Mouse (Mus musculus): ENCODE results near the gene Cdk5. TPM values are rescaled to one million over a fixed set of nuclear protein-coding genes. Genes with fewer than 3 reads are reported as not detected.
A peak's percentile ranks its signal among the peaks of the same experiment; 100 is the strongest.

Gene Cdk5
- polyA plus RNA-seq, 1 experiment from 2014 or later, result 43.4 TPM

GRCm38 (mm10) chr5:24447624-24448298 is 24.4 kb upstream of the Cdk5 start, which contains the start of gene Tmub1:
Gene Tmub1 (minus strand): TSS chr5:24447854.
- Histone ChIP-seq H3K9me3 (no peaks in the 10 kb centered on the region), H3K4me1 (peaks cover 40% of the 10 kb centered on the region), H3K27ac (no peak within 1 kb of the TSS), H3K36me3 (peaks cover 7% of the 10 kb centered on the region; the same call in 1 of the 2 replicates), H3K27me3 (no peaks in the 10 kb centered on the region), H3K4me3 (peak within 1 kb of the TSS; percentile 54), H3K4me2 (peak within 1 kb of the TSS; percentile 81), H3K9ac (peak within 1 kb of the TSS; percentile 56)
- ATAC-seq (ENCODE audit: borderline replicate concordance, extremely low read depth, low FRiP score, low TSS enrichment), result peak; percentile 17
- 2% methylated on average over 34 of the region's 34 CpGs for WGBS

- H3K9me3 ChIP-seq, result no peaks in the 10 kb centered on the region
- WGBS, result 86% methylated on average over 7 of the region's 7 CpGs
- ATAC-seq (ENCODE audit: borderline replicate concordance, extremely low read depth, low FRiP score, low TSS enrichment), result no peak
- H3K9ac ChIP-seq, result no peak overlapping the region
- peaks cover 40% of the 10 kb centered on the region for H3K4me1 ChIP-seq
- H3K36me3 ChIP-seq, result peaks cover 15% of the 10 kb centered on the region; the same call in 1 of the 2 replicates
- 0 out of 2 replicates have a peak overlapping the region, but pooled peaks have one; percentile 54 for H3K4me3 ChIP-seq
- no peaks in the 10 kb centered on the region for H3K27me3 ChIP-seq
- H3K4me2 ChIP-seq, result 0 out of 2 replicates have a peak overlapping the region, but pooled peaks have one; percentile 81
- H3K27ac ChIP-seq, result no peak overlapping the region
These were observed 23.3 kb upstream of the Cdk5 start for GRCm38 (mm10) chr5:24446630-24447029.

- H3K36me3 ChIP-seq, result peaks cover 26% of the 10 kb centered on the region
- 47% methylated on average over 20 of the region's 20 CpGs for WGBS
- no peaks in the 10 kb centered on the region for H3K9me3 ChIP-seq
- 0 out of 2 replicates have a peak, but pooled peaks have one; percentile 3 for ATAC-seq (ENCODE audit: borderline replicate concordance, extremely low read depth, low FRiP score, low TSS enrichment)
- peak overlapping the region; percentile 95 for H3K9ac ChIP-seq
- no peaks in the 10 kb centered on the region for H3K27me3 ChIP-seq
- peak overlapping the region; percentile 88 for H3K27ac ChIP-seq
- H3K4me3 ChIP-seq, result peak overlapping the region; percentile 94
- peak overlapping the region; percentile 83 for H3K4me2 ChIP-seq
- peaks cover 33% of the 10 kb centered on the region for H3K4me1 ChIP-seq
These were observed 22.2 kb upstream of the Cdk5 start for GRCm38 (mm10) chr5:24445428-24446080.

- Histone ChIP-seq H3K27me3 (no peaks in the 10 kb centered on the region), H3K36me3 (peaks cover 32% of the 10 kb centered on the region), H3K4me3 (peak within 1 kb of the TSS; percentile 94), H3K9ac (peak within 1 kb of the TSS; percentile 95), H3K27ac (peak within 1 kb of the TSS; percentile 88), H3K4me1 (peaks cover 33% of the 10 kb centered on the region), H3K4me2 (peak within 1 kb of the TSS; percentile 83), H3K9me3 (no peaks in the 10 kb centered on the region)
- WGBS, result under 1% methylated on average over 60 of the region's 60 CpGs
- ATAC-seq (ENCODE audit: borderline replicate concordance, extremely low read depth, low FRiP score, low TSS enrichment), result peak; percentile 85
These were observed 21.6 kb upstream of the Cdk5 start, which contains the start of gene Fastk for GRCm38 (mm10) chr5:24444746-24445427. Gene Fastk (minus strand): TSS chr5:24445287.

GRCm38 (mm10) chr5:24443927-24444326 is 20.6 kb upstream of the Cdk5 start:
- peaks cover 42% of the 10 kb centered on the region for H3K36me3 ChIP-seq
- WGBS, result 80% methylated on average over 12 of the region's 12 CpGs
- H3K27ac ChIP-seq, result no peak overlapping the region

GRCm38 (mm10) chr5:24443204-24443603 is 19.9 kb upstream of the Cdk5 start:
- ATAC-seq (ENCODE audit: borderline replicate concordance, extremely low read depth, low FRiP score, low TSS enrichment), result no peak
- no peak overlapping the region for H3K9ac ChIP-seq
- H3K36me3 ChIP-seq, result peaks cover 48% of the 10 kb centered on the region
- no peaks in the 10 kb centered on the region for H3K27me3 ChIP-seq
- 86% methylated on average over 7 of the region's 7 CpGs for WGBS
- H3K4me1 ChIP-seq, result peaks cover 33% of the 10 kb centered on the region
- no peak overlapping the region for H3K27ac ChIP-seq
- no peak overlapping the region for H3K4me2 ChIP-seq
- H3K9me3 ChIP-seq, result no peaks in the 10 kb centered on the region
- H3K4me3 ChIP-seq, result peak overlapping the region; percentile 94; the same call in 1 of the 2 replicates

More at GRCm38 (mm10) chr5:24443927-24444326, 20.6 kb upstream of the Cdk5 start:
- peak overlapping the region; percentile 94 for H3K4me3 ChIP-seq
- H3K27me3 ChIP-seq, result no peaks in the 10 kb centered on the region
- H3K9me3 ChIP-seq, result no peaks in the 10 kb centered on the region
- no peak for ATAC-seq (ENCODE audit: borderline replicate concordance, extremely low read depth, low FRiP score, low TSS enrichment)
- H3K4me1 ChIP-seq, result peaks cover 33% of the 10 kb centered on the region
- peak overlapping the region; percentile 83 for H3K4me2 ChIP-seq
- H3K9ac ChIP-seq, result peak overlapping the region; percentile 95

- no peak overlapping the region for H3K4me2 ChIP-seq
- no peak overlapping the region for H3K4me3 ChIP-seq
- H3K4me1 ChIP-seq, result peaks cover 22% of the 10 kb centered on the region
- no peaks in the 10 kb centered on the region for H3K9me3 ChIP-seq
- 86% methylated on average over 9 of the region's 9 CpGs for WGBS
- H3K9ac ChIP-seq, result no peak overlapping the region
- no peaks in the 10 kb centered on the region for H3K27me3 ChIP-seq
- no peak for ATAC-seq (ENCODE audit: borderline replicate concordance, extremely low read depth, low FRiP score, low TSS enrichment)
- peaks cover 58% of the 10 kb centered on the region for H3K36me3 ChIP-seq
- H3K27ac ChIP-seq, result no peak overlapping the region
These were observed 18.7 kb upstream of the Cdk5 start for GRCm38 (mm10) chr5:24442029-24442428.

GRCm38 (mm10) chr5:24441187-24441586 is 17.9 kb upstream of the Cdk5 start:
- H3K27ac ChIP-seq, result no peak overlapping the region
- H3K4me2 ChIP-seq, result no peak overlapping the region
- H3K27me3 ChIP-seq, result no peaks in the 10 kb centered on the region
- H3K4me3 ChIP-seq, result no peak overlapping the region
- H3K9me3 ChIP-seq, result no peaks in the 10 kb centered on the region
- H3K9ac ChIP-seq, result no peak overlapping the region
- ATAC-seq (ENCODE audit: borderline replicate concordance, extremely low read depth, low FRiP score, low TSS enrichment), result no peak
- H3K4me1 ChIP-seq, result peaks cover 19% of the 10 kb centered on the region
- 87% methylated on average over 8 of the region's 8 CpGs for WGBS
- peaks cover 66% of the 10 kb centered on the region for H3K36me3 ChIP-seq

- Histone ChIP-seq H3K4me2 (no peak overlapping the region), H3K4me3 (no peak overlapping the region), H3K36me3 (peaks cover 94% of the 10 kb centered on the region), H3K4me1 (peaks cover 1% of the 10 kb centered on the region), H3K9ac (no peak overlapping the region), H3K27ac (no peak overlapping the region), H3K9me3 (no peaks in the 10 kb centered on the region), H3K27me3 (no peaks in the 10 kb centered on the region)
- ATAC-seq (ENCODE audit: borderline replicate concordance, extremely low read depth, low FRiP score, low TSS enrichment), result no peak
- 87% methylated on average over 8 of the region's 8 CpGs for WGBS
These were observed 10.7 kb upstream of the Cdk5 start for GRCm38 (mm10) chr5:24433993-24434392.

GRCm38 (mm10) chr5:24428596-24428995 is 5.3 kb upstream of the Cdk5 start:
- peak overlapping the region; percentile 73 for H3K27ac ChIP-seq
- peak overlapping the region; percentile 91 for H3K4me2 ChIP-seq
- no peak for ATAC-seq (ENCODE audit: borderline replicate concordance, extremely low read depth, low FRiP score, low TSS enrichment)
- H3K27me3 ChIP-seq, result no peaks in the 10 kb centered on the region
- H3K9ac ChIP-seq, result no peak overlapping the region
- 21% methylated on average over 9 of the region's 9 CpGs for WGBS
- H3K9me3 ChIP-seq, result no peaks in the 10 kb centered on the region
- H3K4me3 ChIP-seq, result peak overlapping the region; percentile 24
- H3K4me1 ChIP-seq, result peaks cover 44% of the 10 kb centered on the region
- peaks cover 44% of the 10 kb centered on the region for H3K36me3 ChIP-seq

- ATAC-seq (ENCODE audit: borderline replicate concordance, extremely low read depth, low FRiP score, low TSS enrichment), result no peak
- Histone ChIP-seq H3K4me3 (peak overlapping the region; percentile 24), H3K4me1 (peaks cover 46% of the 10 kb centered on the region), H3K27me3 (no peaks in the 10 kb centered on the region), H3K9me3 (no peaks in the 10 kb centered on the region), H3K9ac (no peak overlapping the region), H3K4me2 (peak overlapping the region; percentile 91), H3K36me3 (peaks cover 38% of the 10 kb centered on the region), H3K27ac (peak overlapping the region; percentile 94)
- 16% methylated on average over 14 of the region's 15 CpGs for WGBS
These were observed 4.7 kb upstream of the Cdk5 start for GRCm38 (mm10) chr5:24427981-24428402.

All from lung, embryonic 15.5 days (tissue).